Mouse (Mus musculus) lung, postnatal 14 days (tissue): Measurements from ENCODE around the gene Ccna2.
"Not testable (repeated sequence)": the region's sequence is repeated elsewhere in the genome, so short reads cannot be mapped to it uniquely, and the experiment has no call there.

Experiments
- DNase-seq: peaks from one replicate; pipeline ENCODE4 v3.0.0; 2021

The Ccna2 gene

DNA sequence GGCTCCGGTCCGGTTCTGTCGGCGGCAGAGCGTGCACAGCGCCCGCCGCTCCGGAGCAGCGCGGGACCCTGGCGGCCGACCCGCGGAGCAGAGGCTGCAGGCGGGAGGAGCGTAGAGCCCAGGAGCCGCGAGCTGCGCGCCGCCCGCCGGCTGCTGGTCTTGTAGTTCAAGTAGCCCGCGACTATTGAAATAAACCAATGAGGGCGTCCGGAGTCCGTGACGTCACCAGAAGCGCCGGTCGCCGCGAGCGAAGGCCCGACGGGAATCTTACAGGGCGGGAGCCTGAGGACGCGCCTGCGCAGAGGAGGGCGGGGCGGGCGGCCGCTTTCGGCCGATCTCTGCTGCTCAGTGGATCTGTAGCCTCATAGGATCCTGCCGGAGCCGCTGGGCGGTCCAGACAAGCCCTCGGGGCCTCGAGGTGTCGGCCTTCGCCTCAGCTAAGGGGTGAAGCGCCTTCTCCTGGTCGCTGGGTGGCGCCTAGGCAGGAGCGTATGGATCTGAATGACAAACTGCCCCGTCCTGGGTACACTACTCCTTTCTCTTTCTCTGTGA lies at the start of gene Ccna2:
Gene Ccna2 (minus strand): TSS at position 324 of the 552 bp plus-strand sequence.
- DNase-seq: peak; percentile 98

DNA sequence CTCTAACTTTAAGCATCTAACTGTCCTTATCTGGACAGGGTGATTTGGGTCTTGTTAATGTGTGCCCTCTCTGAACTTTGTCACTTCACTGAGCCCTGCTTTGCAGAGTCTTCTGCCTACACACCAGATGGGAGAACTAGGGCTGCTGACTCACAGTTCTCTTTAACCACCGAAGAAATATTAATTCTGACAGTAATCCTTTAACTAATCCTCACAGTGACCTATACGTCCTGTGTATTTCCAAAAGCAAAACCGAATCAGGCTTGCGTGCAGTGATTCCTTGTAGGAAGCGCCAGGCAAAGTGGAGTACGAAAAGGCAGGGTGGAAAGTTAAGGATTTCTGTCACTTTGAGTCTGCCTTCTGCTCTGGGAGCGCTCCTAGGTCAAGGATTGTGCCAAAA lies 46.2 kb upstream of the Ccna2 start:
- DNase-seq: no peak

DNA sequence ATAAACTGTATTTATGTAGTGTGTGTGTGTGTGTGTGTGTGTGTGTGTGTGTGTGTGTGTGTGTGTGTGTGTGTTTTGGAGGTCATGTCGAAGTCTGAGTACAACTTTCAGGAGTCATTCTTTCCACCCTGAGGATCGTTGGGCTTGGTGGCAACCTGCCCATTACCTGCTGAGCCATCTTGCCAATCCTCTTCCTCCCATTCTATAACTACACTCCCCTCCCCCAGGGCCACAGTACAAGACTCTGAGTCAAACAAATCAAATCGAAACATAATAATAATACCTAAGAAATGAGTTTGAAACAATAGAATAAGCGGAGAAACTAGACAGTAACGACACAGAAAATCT lies 41.9 kb upstream of the Ccna2 start:
- peak; percentile 1 for DNase-seq

DNA sequence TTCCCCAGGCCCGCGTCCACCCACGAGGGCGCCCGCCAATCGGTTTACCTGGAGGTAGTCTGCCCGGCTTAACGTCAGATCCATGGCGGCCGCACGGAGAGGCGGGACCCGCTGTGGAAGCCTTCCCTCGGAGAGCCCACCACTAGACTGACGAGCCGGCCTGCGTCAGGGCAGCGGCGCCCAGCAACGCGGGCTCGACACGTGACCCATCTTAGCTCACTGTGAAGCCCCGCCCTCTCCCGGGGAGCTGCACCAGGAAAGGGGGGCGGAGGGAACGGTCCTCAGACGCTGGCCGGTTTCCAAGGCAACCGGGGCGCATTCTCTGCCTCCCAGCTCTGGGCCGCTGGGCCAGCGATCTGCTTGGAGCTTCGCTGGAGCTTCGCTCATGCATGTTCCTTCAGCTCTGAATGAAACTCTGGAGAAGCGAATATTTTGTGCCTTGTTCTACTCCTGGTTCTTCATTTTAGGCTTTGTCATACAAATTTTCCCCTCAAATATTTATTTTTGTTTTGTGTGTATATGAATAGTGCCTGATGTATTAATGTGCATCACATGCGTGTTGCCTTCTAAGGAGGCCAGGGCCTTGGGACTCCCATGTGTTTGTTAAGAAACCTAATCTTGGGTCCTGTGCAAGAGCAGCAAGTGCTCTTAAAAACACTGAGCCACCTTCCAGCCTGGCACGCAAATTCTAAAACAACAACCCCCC lies 41.4 kb upstream of the Ccna2 start, which contains the start of gene Bbs7:
Gene Bbs7 (minus strand): TSS at position 276 of the 706 bp plus-strand sequence.
- DNase-seq: peak; percentile 94

DNA sequence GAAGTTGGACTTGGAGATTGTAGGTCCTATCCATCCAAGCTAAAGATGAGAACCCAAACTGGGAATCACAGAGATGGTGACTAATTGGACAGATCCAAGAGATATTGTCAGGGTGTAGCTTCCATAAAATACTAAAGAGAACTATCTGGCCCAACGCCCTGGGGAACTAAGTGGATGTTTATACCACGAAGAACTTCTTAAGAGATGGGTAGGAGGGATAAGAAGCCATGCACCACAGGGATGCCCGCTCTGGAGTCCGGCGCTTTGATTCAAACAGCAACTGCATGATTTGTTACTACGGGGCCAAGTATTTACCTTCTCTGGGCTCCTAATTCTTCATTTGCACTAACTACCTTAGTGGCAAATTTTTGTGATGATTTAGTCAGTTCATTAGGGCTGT lies 40.7 kb upstream of the Ccna2 start:
- DNase-seq: peak; percentile 0

DNA sequence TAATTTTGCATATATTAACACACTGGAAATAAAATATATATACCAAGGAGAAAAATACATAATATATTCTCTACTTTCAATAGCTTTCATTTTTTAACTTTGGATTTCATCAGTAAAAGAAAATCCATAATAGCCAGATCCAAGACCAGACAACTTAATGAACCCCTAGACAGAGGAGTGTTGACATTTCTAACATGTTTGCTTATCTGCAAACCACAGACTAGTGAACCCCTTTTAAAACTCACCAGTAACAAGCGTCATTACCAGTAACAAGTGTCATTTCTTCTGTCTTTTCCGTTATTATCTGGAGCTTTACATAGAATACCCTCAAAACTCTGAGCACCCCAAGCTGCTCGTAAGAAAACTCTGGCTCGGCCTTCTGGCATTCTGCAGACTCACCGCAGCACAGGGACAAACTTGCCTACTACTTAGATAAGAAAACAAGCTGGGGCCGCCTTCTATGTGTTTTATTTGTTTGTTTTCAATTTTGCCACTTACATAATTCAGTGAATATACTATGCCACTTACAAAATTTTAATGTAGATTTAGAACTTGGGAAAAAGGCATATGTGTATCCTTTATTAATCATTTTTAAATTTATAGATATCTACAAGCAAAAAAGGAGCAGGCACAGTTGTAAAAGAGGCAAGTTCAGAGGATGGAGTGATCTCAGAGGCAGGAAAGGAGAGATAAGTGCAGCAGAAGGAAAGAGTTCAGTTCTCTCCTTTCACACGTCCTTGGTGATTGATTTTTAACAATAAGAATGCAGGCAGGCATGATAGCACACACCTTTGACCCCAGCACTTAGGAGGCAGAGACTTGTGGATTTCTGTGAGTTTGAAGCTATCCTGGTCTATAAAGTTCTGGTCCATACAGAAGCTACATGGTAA lies 34.2 kb upstream of the Ccna2 start:
- DNase-seq: no peak

DNA sequence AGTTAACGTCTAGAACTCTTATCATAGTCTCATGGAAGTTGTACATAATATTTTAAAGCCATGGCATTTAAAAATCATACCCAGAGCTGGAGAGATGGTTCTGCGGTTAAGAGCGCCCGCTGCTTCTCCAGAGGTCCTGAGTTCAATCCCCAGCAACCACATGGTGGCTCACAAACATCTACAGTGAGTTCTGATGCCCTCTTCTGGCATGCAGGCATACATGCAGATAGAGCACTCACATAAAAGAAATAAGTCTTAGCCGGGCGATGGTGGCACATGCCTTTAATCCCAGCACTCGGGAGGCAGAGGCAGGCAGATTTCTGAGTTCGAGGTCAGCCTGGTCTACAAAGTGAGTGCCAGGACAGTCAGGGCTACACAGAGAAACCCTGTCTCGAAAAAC lies 27.8 kb upstream of the Ccna2 start:
- not testable (repeated sequence) for DNase-seq

DNA sequence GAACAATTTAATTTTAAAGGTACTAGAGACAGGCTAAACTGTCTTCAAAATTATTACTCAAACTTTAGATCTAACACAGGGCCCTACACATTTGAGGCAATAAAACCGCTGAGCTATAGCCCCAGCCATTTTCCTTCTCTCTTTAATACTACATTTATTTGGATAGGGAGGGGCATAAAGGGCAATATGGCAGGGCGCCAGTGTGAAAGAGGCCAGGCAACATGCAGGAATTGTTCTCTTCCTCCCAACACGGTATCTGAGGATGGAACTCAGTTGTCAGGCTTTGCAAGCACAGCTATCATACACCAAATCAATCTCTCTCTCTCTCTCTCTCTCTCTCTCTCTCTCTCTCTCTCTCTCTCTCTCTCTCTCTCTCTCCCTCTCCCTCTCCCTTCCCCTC lies 26.9 kb upstream of the Ccna2 start:
- DNase-seq: no peak

DNA sequence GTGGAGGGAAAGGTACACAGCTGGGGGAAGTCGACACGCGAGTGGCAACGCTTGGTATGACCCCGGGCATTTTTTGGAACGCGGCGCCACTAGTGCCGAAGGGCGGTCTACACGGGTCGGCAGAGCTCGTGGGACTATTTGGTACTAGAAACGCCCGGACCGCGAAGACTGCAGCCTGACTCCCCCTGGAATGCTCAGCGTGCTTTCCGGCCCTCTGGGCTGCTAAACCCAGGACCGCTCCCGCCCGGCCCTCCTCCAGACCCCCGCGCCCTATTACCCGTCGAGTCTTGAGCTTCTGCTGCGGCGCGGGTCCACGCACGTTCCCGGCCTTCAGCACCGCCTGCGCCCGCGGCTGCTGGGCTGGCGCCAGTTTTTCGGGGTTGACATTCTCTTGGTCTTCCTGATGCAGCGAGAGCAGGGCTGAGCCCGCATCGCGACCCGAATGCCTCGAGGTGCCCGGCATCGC lies 556 bp downstream of the Ccna2 start:
- no peak for DNase-seq

DNA sequence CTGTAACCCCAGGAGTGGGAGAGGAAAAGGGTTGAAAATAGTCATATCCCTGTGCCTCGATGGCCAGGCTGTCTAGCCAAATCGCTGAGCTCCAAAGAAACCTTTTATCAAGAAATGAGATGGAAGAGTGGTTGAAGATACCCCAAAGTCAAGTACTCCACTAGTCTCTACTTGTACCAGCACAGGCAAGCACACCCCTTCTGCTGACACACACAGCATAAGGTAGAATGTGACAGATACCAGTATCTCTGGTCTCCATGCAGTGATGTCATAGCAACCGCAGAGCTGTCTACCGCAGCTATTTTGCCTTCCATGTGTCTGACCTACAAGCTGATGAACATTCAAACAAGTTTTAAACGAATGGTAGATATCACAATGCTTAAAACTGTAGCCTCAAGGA lies 2.1 kb downstream of the Ccna2 start:
- no peak for DNase-seq

DNA sequence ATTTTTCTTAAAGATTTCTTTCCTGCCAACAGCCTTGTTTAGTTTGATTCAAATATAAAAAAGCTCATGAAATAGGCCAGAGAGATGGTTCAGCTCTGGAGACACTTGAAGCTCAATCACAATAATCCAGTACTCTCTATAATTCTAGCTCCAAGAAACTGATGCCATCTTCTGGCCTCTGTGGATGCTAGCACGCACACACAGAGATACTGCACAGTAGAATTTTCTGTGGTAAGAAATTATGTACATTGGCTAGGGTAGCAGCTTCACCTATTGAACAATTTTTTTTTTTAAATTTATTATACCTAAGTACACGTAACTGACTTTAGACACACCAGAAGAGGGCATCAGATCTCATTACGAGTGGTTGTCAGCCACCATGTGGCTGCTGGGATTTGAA lies 8.3 kb downstream of the Ccna2 start:
- no peak for DNase-seq

DNA sequence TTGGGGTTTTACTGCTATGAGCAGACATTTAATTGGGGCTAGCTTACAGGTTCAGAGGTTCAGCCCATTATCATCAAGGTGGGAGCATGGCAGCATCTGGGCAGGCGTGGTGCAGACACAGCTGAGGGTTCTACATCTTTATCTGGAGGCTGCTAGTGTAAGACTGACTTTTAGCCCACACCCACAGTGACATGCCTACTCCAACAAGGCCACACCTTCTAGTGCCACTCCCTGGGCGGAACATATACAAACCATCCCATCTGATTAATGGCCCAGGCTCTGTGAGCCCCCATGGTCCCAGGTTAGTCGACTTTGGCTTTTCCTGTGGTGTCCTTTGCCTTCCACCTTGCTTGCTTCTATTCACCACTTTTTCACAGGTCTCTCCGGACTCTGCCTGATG lies 12.3 kb downstream of the Ccna2 start:
- no peak for DNase-seq

DNA sequence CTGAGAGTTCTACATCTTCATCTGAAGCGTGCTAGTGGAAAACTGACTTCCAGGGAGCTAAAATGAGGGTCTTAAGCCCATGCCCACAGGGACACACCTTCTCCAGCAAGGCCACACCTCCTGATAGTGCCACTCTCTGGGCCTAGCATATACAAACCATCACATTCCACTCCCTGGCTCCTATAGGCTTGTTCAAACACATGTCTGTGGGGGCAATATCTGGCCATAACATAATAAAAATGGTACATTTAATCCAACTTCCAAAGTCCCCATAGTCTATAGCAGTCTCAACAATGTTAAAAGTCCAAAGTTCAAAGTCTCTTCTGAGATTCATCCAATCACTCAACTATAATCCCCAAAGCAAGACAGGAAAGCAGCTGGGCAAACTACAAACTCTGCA lies 14.3 kb downstream of the Ccna2 start:
- DNase-seq: no peak

DNA sequence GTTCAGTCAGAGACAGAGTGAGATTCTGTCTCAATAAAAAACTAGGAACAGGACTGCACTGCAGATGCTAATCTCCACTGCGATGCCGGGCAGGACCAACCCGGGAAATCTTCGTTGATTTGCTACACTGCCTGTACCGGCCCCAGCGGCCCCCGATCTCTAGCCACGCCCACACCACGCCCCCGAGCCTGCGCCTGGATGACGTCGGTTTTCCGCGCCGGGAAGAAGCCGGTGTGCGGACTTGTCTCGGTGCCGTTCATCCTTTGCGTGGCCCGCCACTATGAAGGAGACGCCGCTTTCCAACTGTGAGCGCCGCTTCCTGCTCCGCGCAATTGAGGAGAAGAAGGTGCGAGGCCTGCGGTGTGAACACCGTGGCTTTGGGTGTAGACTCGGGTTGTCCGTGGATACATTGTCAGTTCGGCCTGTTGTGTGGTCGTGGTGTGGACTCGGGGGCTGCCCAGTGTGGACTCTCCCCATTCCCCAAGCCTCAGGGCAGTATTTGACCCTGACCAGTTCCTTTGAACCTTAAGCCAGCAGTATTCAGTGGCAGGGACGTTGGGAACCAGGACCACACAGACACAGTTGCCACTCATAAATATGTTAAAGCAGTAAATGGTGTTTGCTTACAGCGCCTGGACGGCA lies 19.4 kb downstream of the Ccna2 start, which contains the start of gene Exosc9:
Gene Exosc9 (plus strand): TSS at position 201 of the 642 bp plus-strand sequence.
- DNase-seq: peak; percentile 96

DNA sequence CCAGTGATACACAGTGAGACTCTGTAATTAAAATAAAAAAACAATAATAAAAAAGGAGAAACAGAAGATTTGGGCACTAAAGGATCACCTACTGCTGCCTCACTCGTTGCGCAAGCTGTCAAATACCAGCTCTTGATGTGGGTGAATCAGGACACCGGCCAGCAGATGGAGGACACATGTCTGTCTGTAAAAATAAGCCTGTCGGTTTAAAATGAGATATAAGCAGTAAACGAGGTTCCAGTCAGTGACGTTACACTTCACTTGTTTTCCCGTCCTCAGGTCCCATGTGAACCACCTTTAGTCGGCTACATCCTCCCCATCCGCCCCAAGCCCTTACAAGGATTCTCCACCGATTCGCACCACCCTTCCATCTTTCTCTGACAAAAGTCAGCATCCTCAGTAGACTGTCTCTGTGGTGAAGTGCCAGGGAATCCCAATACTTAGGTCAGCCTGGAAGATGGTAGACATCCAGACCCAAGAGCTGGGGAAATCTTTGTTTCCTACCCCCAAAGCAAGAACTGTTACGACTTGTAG lies 20.0 kb downstream of the Ccna2 start:
- no peak for DNase-seq

DNA sequence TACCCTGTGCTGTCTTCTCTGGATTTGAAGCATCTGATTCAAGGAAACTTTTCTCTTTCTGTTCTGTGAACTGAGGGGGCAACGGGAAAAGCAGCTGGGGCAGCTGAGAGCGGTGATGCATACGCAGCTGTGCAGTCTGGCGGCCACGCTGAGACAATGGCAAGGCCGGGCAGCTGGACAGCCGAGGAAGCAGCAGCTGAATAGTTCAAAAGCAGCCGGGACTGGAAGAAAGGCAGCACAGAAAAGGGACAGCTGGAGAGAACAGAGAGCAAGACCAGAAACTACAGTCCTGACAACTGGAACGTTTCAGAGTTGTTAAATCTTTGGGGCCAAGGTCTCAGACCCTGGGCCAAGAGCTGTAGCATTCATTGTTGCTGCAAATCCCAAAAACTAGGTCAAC lies 20.6 kb downstream of the Ccna2 start:
- DNase-seq: peak; percentile 29

DNA sequence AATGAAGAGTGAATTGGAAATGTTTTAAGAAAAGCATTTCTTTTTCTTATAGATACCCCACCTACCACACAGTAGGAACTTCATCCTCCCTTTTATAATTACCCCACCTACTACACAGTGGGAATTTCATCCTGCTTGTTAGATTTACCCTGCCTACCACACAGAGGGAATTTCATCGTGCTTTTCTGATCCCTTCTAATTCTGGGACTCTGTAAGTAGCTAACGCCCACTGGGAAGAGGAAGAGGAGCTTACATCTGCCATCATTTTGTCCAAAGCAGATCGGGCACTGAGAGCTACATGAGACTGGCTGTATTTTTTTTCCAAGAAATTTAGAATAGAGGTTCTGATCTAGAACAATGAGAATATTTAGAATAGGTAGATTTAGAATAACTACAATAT lies 27.0 kb downstream of the Ccna2 start:
- no peak for DNase-seq

DNA sequence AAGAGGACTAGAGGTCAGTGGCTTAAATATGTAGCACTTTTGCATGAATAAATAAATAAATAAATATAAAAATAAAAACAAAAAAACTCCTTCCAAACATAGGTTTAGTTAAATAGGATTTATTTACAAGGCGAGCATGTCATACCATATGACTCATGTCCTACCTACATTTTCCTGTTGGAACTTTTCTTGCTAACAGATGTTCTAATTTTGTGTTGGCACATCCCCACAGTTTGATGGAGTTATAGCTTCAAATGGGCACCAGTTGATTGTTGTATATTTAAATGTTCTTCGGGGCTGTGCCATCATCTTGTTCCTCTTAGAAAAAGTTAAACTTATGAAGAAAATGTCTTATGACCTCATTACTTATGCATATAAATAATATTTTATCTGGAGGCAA lies 30.6 kb downstream of the Ccna2 start:
- no peak for DNase-seq

DNA sequence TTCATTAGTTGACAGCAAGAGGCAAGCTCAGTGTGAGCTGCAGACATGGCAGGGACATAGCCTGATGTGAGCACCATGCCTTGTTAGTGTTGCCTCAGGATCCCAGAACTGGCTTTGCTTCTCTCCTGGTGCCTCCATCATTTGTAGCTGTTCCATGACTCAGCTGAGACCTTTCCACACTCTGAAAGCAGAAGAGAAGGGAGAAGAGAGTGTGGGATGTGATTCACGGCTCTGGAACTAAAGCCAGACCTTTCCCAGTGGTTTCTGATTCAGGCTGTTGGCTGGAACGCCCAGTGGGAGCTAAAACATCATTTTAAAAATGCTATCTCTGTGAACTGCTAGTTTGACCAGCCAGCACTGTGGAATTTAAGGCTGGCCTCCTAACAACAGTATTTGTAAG lies 31.2 kb downstream of the Ccna2 start:
- no peak for DNase-seq

DNA sequence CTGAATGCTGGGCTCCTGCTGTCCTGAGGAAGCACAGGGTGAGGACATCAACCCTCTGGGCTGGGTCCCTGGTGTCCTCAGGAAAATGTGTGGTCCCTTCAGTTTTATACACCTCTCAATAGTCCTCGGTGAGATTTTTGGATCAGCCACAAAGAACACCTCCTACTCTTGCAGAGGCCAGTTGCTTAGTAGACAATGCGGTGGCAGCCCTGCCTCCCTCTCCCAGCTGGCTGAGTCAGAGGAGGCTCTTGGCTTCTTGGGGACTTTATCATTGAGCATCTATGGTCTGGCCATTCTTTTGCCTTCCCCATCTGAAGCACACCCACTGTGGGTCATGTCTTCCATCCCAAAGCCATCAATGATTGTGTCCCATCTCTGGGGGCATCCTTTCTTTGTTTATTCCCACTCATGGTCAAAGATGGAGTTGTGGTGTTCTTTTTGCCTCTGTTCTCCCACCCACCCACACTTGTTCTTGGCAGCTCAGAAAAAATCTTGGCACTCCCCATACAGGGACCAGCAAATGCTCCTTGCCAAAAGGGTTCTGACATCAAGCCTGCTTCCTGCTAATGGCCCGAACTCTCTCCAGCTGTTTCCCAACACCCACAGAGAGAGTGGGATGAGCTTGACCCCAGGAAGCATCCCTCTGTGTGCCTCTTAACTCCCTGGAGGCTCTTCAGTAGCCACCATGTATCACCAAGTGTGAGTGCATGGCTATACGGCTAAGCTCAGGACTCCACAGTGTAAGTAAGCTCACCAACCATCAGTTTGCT lies 34.1 kb downstream of the Ccna2 start:
- no peak for DNase-seq

DNA sequence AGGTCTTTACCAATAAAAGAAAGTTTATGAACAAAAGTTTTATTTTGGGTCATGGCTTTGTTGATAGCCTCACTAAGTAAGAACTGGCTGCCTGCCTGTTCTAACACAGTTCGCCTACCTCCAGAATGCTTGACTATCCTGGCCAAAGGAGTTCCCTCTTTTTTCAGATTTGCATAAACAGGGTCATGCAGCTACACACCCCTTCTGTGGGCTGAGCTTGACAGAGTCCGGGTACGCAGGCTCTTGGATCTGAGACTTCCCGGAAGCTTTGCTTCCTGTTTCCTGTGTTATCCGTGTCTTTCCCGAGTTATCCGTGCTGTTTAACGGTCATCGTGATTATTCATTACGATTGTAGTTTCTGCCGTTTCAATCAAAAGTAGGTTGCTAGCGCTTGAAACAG lies 35.9 kb downstream of the Ccna2 start:
- no peak for DNase-seq

DNA sequence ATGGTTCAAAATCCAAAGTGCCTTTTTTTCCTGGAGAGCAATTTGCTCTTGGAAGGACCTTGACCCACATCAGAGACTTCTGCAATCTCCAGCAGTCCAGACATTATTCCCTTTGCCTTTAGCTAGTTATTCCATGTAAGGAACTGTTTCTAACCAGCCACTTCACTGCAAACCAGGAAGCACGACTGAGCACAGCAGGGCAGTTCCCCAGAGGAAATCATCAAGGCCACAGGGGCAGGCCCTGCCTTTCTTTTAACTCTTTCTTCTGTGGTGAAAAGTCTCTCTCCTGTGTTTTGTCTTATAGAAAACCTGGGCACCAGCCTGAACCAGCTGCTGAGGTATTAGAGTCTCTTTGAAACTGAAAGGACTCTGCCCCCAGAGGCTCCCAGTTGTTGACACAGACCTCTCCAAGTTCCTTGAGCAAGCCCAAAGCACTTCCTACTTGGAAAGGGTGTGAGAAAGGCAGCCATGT lies 38.7 kb downstream of the Ccna2 start:
- no peak for DNase-seq
